Mouse (Mus musculus) C2C12 (cell line): ENCODE results near the gene Serhl. TPM values are rescaled to one million over a fixed set of nuclear protein-coding genes. Genes with fewer than 3 reads are reported as not detected.
"Not testable (repeated sequence)": the region's sequence is repeated elsewhere in the genome, so short reads cannot be mapped to it uniquely, and the experiment has no call there.

Experiments used
- H3K27me3 ChIP-seq: one replicate; pipeline ENCODE4 v1.6.1; 2011; ENCODE audit not compliant: control insufficient read depth, insufficient read depth, insufficient read length
- H3K36me3 ChIP-seq: one replicate; pipeline ENCODE4 v1.6.1; 2011; ENCODE audit not compliant: control insufficient read depth, insufficient read depth
- H3K4me3 ChIP-seq: one replicate; pipeline ENCODE4 v1.5.1; 2011; ENCODE audit warnings: mild to moderate bottlenecking, control low read depth; ENCODE audit not compliant: poor library complexity, insufficient read depth, severe bottlenecking
- H3K79me2 ChIP-seq: one replicate; pipeline ENCODE4 v1.6.1; 2011; ENCODE audit not compliant: control insufficient read depth, insufficient read depth
- H3K79me3 ChIP-seq: one replicate; pipeline ENCODE4 v1.6.1; 2011; ENCODE audit warnings: low read depth, control low read depth
- H3ac ChIP-seq: one replicate; pipeline ENCODE3; 2011; ENCODE audit warnings: low read depth; ENCODE audit not compliant: control insufficient read depth, insufficient read length
- CEBPB ChIP-seq: IDR thresholded peaks from one replicate; pipeline ENCODE4 v1.6.1; 2011; ENCODE audit warnings: low read depth, mild to moderate bottlenecking, control low read depth, moderate library complexity
- CTCF ChIP-seq: IDR thresholded peaks from one replicate; pipeline ENCODE4 v1.5.1; 2011; ENCODE audit not compliant: control insufficient read depth, insufficient read depth, insufficient read length
- FOSL1 ChIP-seq: IDR thresholded peaks from one replicate; pipeline ENCODE4 v1.8.0; 2011; ENCODE audit warnings: mild to moderate bottlenecking, low read length; ENCODE audit not compliant: poor library complexity, insufficient read depth, severe bottlenecking
- MAX ChIP-seq: IDR thresholded peaks from one replicate; pipeline ENCODE4 v1.6.1; 2011; ENCODE audit warnings: mild to moderate bottlenecking, control low read depth
- MYOD1 ChIP-seq: IDR thresholded peaks from one replicate; pipeline ENCODE4 v1.6.1; 2011; ENCODE audit warnings: low read depth; ENCODE audit not compliant: control insufficient read depth, insufficient read length
- MYOG ChIP-seq: IDR thresholded peaks from one replicate; pipeline ENCODE4 v1.6.1; 2011; ENCODE audit not compliant: control insufficient read depth, insufficient read length; ENCODE audit errors: extremely low read depth
- USF1 ChIP-seq: IDR thresholded peaks from one replicate; pipeline ENCODE4 v1.6.1; 2011; ENCODE audit warnings: low read depth, mild to moderate bottlenecking, control low read depth, moderate library complexity
- polyA plus RNA-seq: library from polyadenylated mRNA; unstranded; fragments of >200 nt; fragmentation: generic; extraction: Trizol; gene quantifications from one replicate; pipeline ENCODE4 v1.2.1, GENCODE M21; 2012; ENCODE audit warnings: missing spikeins

Gene Serhl
- polyA plus RNA-seq, 1 experiment = 17.8 TPM

GRCm38 (mm10) chr15:83122566-83123145 is 33.4 kb downstream of the Serhl start, which contains the start of gene Rrp7a:
Gene Rrp7a (minus strand): TSS chr15:83122801.
- Histone ChIP-seq H3ac (peak within 1 kb of the TSS; percentile 95), H3K36me3 (peaks cover 63% of the 10 kb centered on the region), H3K4me3 (peak within 1 kb of the TSS; percentile 100), H3K27me3 (no peaks in the 10 kb centered on the region), H3K79me3 (peaks cover 25% of the 10 kb centered on the region), H3K79me2 (peaks cover 49% of the 10 kb centered on the region)
- TF ChIP-seq CTCF (no peak), USF1 (peak; percentile 63), MAX (peak; percentile 63)

GRCm38 (mm10) chr15:83124625-83125024 is 35.3 kb downstream of the Serhl start:
- H3K79me2 ChIP-seq = peaks cover 30% of the 10 kb centered on the region
- H3ac ChIP-seq = no peak overlapping the region
- TF ChIP-seq USF1 (no peak), MAX (no peak), FOSL1 (no peak), CEBPB (no peak), CTCF (no peak)
- peaks cover 64% of the 10 kb centered on the region for H3K36me3 ChIP-seq
- H3K4me3 ChIP-seq = no peak overlapping the region
- H3K79me3 ChIP-seq = peaks cover 20% of the 10 kb centered on the region
- no peaks in the 10 kb centered on the region for H3K27me3 ChIP-seq

- H3K79me2 ChIP-seq = peaks cover 11% of the 10 kb centered on the region
- H3K79me3 ChIP-seq = peaks cover 3% of the 10 kb centered on the region
- H3K27me3 ChIP-seq = no peaks in the 10 kb centered on the region
- no peak overlapping the region for H3K4me3 ChIP-seq
- no peak for TF ChIP-seq FOSL1
- no peak for TF ChIP-seq CTCF
- no peak for TF ChIP-seq MYOG
- no peak for TF ChIP-seq MYOD1
- TF ChIP-seq MAX = no peak
- TF ChIP-seq USF1 = no peak
- H3K36me3 ChIP-seq = peaks cover 63% of the 10 kb centered on the region
- no peak overlapping the region for H3ac ChIP-seq
Measured at GRCm38 (mm10) chr15:83126582-83126981, 37.3 kb downstream of the Serhl start.

- not testable (repeated sequence) for H3K27me3 ChIP-seq, H3K79me2 ChIP-seq, H3K4me3 ChIP-seq, H3K79me3 ChIP-seq, H3ac ChIP-seq
- H3K36me3 ChIP-seq = peaks cover 68% of the 10 kb centered on the region
Measured at GRCm38 (mm10) chr15:83127037-83127436, 37.7 kb downstream of the Serhl start.

GRCm38 (mm10) chr15:83129530-83130231 is 40.4 kb downstream of the Serhl start:
- peaks cover 92% of the 10 kb centered on the region for H3K36me3 ChIP-seq
- TF ChIP-seq FOSL1 (no peak), MYOD1 (no peak), MAX (no peak), CEBPB (no peak), USF1 (no peak), CTCF (no peak), MYOG (no peak)
- H3K79me3 ChIP-seq = peaks cover 14% of the 10 kb centered on the region
- no peaks in the 10 kb centered on the region for H3K27me3 ChIP-seq
- no peak overlapping the region for H3K4me3 ChIP-seq
- H3K79me2 ChIP-seq = peaks cover 29% of the 10 kb centered on the region
- H3ac ChIP-seq = no peak overlapping the region

- Histone ChIP-seq H3K4me3 (no peak overlapping the region), H3K79me2 (peaks cover 78% of the 10 kb centered on the region), H3K79me3 (peaks cover 56% of the 10 kb centered on the region), H3ac (no peak overlapping the region), H3K27me3 (no peaks in the 10 kb centered on the region), H3K36me3 (peaks cover 97% of the 10 kb centered on the region)
- TF ChIP-seq MAX (no peak), CEBPB (no peak), MYOG (no peak), CTCF (no peak), MYOD1 (no peak), USF1 (no peak), FOSL1 (no peak)
Measured at GRCm38 (mm10) chr15:83134671-83135070, 45.4 kb downstream of the Serhl start.
